Mouse (Mus musculus) common myeloid progenitor, adult 5-6 weeks (primary cell): ENCODE data around the gene Gngt2. TPM values are rescaled to one million over a fixed set of nuclear protein-coding genes. Genes with fewer than 3 reads are reported as not detected.

Source experiments
- ATAC-seq: replicated peaks from 2 replicates; pipeline ENCODE4 v1.8.0; 2016; ENCODE audit warnings: low read depth, mild to moderate bottlenecking, moderate TSS enrichment, inconsistent platforms; ENCODE audit not compliant: poor library complexity, severe bottlenecking
- total RNA-seq: library from RNA; stranded (forward); fragments of 200-1000, 187-1606 nt; gene quantifications from 2 replicates; pipeline ENCODE4 v1.2.3, GENCODE M21; 2017

The Gngt2 gene
- total RNA-seq = 2.6 and 10.2 TPM in 2 replicates

- ATAC-seq = no peak
These were observed at the start of gene Gngt2 for GRCm38 (mm10) chr11:95837059-95837458. Gene Gngt2 (plus strand): TSS chr11:95837216.

GRCm38 (mm10) chr11:95789451-95789891, 47.5 kb upstream of the Gngt2 start:
- no peak for ATAC-seq

GRCm38 (mm10) chr11:95791787-95792186, 45.2 kb upstream of the Gngt2 start:
- ATAC-seq = no peak

- ATAC-seq = peak; percentile 36; the same call in 1 of the 2 replicates
These were observed 44.0 kb upstream of the Gngt2 start for GRCm38 (mm10) chr11:95792950-95793509.

- ATAC-seq = no peak
These were observed 42.8 kb upstream of the Gngt2 start for GRCm38 (mm10) chr11:95794201-95794600.

GRCm38 (mm10) chr11:95795582-95795981, 41.4 kb upstream of the Gngt2 start:
- ATAC-seq = no peak

GRCm38 (mm10) chr11:95805010-95805409, 32.0 kb upstream of the Gngt2 start:
- no peak for ATAC-seq

GRCm38 (mm10) chr11:95805527-95805926, 31.5 kb upstream of the Gngt2 start:
- peak; percentile 48 for ATAC-seq

- no peak for ATAC-seq
These were observed 29.1 kb upstream of the Gngt2 start for GRCm38 (mm10) chr11:95807884-95808283.

GRCm38 (mm10) chr11:95808448-95809011, 28.5 kb upstream of the Gngt2 start:
- peak; percentile 52 for ATAC-seq

GRCm38 (mm10) chr11:95809603-95810002, 27.4 kb upstream of the Gngt2 start:
- ATAC-seq = no peak

GRCm38 (mm10) chr11:95810828-95811227, 26.2 kb upstream of the Gngt2 start:
- ATAC-seq = 0 out of 2 replicates have a peak, but pooled peaks have one; percentile 12

- no peak for ATAC-seq
These were observed 25.3 kb upstream of the Gngt2 start for GRCm38 (mm10) chr11:95811741-95812140.

- no peak for ATAC-seq
These were observed 24.8 kb upstream of the Gngt2 start for GRCm38 (mm10) chr11:95812224-95812623.

GRCm38 (mm10) chr11:95814101-95814500, 22.9 kb upstream of the Gngt2 start:
- ATAC-seq = no peak

- no peak for ATAC-seq
These were observed 22.2 kb upstream of the Gngt2 start for GRCm38 (mm10) chr11:95814857-95815256.

- ATAC-seq = no peak
These were observed 21.6 kb upstream of the Gngt2 start for GRCm38 (mm10) chr11:95815412-95815811.

- no peak for ATAC-seq
These were observed 17.9 kb upstream of the Gngt2 start for GRCm38 (mm10) chr11:95819138-95819537.

- no peak for ATAC-seq
These were observed 15.5 kb upstream of the Gngt2 start for GRCm38 (mm10) chr11:95821511-95821910.

GRCm38 (mm10) chr11:95822437-95822836, 14.6 kb upstream of the Gngt2 start:
- ATAC-seq = no peak

GRCm38 (mm10) chr11:95824071-95824876, 12.7 kb upstream of the Gngt2 start, which contains the start of gene Phospho1:
Gene Phospho1 (plus strand): TSS chr11:95824499.
- peak; percentile 71 for ATAC-seq
